Mouse (Mus musculus): ENCODE measurements at regions not wholly inside any gene's neighbourhood (a gene's known extent, or its start where the extent isn't known, plus 50 kb on each side); places are given as distances from the start of the nearest gene placed in this dataset.
"Not testable (repeated sequence)": the region's sequence is repeated elsewhere in the genome, so short reads cannot be mapped to it uniquely, and the experiment has no call there.

DNA sequence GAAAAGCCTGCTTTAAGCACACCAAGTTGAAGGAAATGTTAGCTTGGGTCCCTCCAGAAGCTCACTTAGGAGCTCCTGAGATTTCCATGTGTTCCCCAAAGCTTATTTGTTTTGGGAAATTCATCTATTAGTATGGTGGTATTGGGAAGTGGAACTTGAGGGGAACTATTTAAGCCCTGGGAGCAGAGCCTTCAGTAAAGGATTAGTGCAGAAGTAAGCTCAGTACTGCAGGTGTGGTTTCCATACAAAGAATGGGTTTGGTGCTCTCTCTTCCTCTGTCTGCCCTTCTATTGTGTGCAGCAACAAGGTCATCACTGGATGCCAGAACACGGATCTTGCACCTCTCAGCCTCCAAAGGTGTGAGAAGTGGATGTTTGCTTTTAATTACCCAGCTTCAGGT is 57.2 kb downstream of the Foxa2 start:
- no peak for DNase-seq (ENCODE audit: low read depth)

GRCm38 (mm10) chr2:147988586-147988985 is 58.2 kb downstream of the Foxa2 start:
- DNase-seq (ENCODE audit: low read depth): no peak

GRCm38 (mm10) chr2:147985261-147985575 is 61.6 kb downstream of the Foxa2 start:
- DNase-seq (ENCODE audit: low read depth): no peak

DNA sequence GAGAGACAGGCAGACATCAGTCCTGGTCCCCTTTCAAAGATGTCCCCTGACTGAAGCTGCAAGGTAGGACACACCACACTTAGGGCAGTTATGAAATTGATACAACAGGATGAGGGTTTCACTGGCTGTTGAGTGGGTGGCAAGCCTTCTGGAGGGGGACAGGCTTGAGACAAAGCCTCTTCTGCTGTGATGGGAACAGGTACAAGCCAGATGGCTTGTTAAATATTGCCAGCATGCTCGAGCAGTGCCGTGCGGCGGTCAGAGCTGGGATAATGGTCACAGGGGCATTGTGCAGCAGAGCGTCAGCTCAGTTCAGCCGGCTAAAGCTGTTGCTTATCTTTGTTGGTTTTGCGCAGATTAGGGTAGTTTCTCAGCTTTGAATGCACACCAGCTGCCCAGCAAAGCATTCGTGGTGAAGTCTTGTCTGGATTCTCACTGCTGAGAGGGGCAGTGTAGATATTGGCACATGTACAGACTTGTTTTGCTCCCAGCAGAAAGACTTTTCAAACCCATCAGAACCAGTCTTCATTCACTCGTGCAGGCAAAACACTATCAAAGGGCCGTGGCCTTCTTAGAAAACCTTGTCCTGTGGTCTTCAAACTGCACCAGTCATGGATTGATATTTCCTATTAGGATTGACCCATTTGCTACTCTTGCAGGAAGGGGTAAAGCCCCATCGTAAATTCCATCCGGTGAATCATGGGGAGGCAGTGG is 62.1 kb downstream of the Foxa2 start:
- DNase-seq (ENCODE audit: low read depth): no peak

GRCm38 (mm10) chr2:147980929-147981479 is 65.8 kb downstream of the Foxa2 start:
- DNase-seq (ENCODE audit: low read depth): no peak

GRCm38 (mm10) chr2:147980408-147980807 is 66.4 kb downstream of the Foxa2 start:
- DNase-seq (ENCODE audit: low read depth): no peak

DNA sequence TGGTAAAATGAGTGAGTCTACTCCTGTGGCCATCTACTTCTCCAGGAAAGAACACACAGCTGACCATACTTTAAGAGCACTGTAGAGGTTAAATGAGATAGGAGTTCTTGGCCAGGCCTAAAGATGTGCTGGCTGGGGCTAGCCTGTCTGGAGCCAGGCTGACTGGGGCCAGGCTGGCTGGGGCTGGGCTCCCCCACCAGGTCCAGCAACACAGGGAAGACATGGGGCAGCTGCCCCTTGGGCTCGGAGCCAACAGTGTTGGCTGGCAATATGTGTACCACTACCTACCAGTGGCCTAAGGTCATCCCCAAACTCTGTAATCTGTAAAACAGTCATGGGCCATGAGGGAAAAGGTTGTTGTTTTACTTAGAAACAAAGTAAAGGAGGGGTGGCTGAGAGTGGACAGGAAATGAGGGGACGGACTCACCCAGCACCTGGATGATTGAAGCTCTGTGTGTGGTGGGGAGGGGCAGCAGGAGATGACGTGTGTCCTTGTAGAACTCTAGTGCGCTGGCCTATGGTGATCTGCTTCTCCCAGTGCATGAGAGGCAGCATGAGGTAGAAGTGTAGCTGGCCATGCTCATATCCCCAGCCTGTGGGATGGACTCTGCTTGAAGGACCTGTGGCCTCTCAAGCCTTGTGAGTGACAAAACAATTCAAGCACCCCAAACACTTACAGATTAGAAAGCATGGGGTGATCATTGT is 67.0 kb downstream of the Foxa2 start:
- DNase-seq (ENCODE audit: low read depth): no peak

DNA sequence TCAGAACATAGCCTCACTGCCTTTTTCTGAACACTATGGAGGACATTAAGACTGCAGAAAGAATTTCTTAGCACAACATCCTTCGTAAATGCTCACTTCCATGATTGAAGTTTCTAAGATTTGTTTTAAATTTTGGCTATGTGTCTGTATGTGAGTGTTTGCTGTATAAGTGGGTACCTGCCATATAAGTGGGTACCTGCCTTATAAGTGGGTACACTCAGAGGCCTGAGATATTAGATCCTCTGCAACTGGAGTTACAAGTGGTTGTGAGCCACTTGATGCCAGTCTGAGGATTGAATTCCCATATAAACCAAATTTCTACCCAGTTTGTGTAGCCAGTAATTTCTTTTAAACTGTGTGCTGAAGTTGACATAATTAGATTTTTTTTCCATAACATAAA is 67.8 kb downstream of the Foxa2 start:
- no peak for DNase-seq (ENCODE audit: low read depth)

GRCm38 (mm10) chr2:147974776-147975175 is 72.0 kb downstream of the Foxa2 start:
- no peak for DNase-seq (ENCODE audit: low read depth)

DNA sequence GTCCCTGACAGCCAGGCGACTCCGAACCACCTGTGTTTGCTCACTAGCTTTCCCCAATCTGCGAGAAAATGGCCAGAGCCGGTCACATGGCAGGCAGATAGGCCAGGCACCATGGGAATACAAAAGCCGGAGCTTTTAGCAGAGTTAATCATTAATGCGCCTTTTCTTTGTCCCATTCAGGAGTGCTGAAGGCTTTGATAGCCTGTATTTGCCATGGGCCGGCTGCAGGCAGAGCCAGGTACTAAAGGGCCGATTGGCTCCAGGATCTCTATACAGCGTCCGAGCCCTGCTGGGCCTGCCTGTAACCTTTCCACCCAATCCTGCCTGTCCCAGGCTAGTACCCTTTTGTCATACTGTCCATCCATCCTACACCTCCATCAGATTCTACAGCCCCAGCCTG is 78.1 kb downstream of the Foxa2 start:
- DNase-seq (ENCODE audit: low read depth): no peak

DNA sequence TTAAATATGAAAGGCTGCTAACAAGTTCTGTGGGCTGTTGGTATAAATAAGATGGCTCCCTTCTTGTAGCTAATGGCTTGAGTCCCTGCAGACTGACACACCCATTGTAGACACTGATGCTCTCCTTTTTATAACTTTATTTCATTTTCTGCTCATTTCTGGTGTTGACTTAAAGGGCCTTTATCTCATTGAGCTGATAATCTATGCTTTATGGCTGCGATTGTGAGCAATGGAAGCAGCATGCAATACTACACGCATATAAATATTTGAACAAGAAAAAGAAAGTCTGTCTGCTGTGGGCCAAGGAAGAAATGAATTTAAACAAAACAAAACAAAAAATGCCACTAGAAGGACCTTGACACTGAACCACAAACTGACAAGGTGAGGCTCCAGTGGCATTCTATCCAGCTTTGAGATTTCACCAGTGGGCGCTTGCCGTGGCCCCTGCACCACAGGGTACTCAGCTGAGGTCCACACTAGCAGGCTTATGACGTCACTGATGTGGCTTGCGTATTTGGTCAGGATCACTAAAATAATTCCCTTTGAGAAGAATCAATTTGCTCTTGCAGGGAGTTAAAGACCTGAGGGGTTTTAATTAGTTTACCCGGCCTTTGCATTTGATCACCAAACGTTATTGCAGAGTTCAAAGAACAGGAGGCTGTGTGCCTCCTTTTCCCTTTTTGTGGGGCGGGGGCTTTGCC is 78.8 kb downstream of the Foxa2 start:
- DNase-seq (ENCODE audit: low read depth): no peak

GRCm38 (mm10) chr2:147963284-147963683 is 83.5 kb downstream of the Foxa2 start:
- DNase-seq (ENCODE audit: low read depth): not testable (repeated sequence)

GRCm38 (mm10) chr2:147961633-147962032 is 85.1 kb downstream of the Foxa2 start:
- no peak for DNase-seq (ENCODE audit: low read depth)

- no peak for DNase-seq (ENCODE audit: low read depth)
Measured at GRCm38 (mm10) chr2:147954183-147954582, 92.6 kb downstream of the Foxa2 start.

- DNase-seq (ENCODE audit: low read depth): no peak
Measured at GRCm38 (mm10) chr2:147951233-147951632, 95.5 kb downstream of the Foxa2 start.

DNA sequence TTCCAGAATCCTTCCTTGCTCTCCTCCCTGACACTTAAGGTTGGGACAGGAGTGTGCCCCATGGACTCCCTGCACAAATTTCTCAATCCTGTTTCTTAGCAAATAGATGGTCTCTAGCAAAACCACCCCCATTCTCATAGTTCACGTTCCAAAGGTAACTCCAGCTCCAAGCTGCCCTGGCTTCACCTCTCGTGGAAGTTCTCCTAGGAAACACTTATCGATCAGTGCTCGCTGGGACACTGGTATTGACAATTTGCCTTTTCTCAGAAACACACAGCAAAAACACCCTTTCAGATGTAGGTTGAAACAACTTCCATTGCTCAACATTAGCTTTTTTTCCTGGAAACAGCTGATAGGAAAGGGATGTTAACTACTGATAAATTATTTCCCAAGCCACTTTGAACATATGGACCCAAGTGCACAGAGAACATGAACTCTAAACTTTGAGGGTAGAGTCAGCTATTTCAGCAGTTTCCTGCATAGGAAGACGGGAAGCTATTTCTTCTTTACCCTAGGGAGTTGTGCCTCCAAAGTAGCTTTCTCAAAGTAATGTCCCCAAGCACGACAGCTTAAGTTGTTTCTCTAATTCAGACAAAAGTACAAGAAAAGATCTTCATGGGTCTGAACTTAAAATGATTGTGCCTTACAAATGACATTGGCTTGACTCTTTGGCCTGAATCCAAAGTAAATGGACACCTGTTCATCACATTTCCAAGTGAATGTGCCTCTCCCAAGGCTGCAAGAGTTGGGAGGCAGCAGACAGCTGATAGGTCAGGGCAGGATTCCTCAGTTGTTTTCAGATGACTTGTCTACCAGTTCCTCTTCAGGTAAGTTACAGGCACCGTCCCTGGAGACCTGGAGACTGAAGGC is 102.4 kb downstream of the Foxa2 start:
- DNase-seq (ENCODE audit: low read depth): no peak

GRCm38 (mm10) chr2:147942591-147942990 is 104.2 kb downstream of the Foxa2 start:
- no peak for DNase-seq (ENCODE audit: low read depth)

- DNase-seq (ENCODE audit: low read depth): no peak
Measured at GRCm38 (mm10) chr2:147941319-147941718, 105.5 kb downstream of the Foxa2 start.

DNA sequence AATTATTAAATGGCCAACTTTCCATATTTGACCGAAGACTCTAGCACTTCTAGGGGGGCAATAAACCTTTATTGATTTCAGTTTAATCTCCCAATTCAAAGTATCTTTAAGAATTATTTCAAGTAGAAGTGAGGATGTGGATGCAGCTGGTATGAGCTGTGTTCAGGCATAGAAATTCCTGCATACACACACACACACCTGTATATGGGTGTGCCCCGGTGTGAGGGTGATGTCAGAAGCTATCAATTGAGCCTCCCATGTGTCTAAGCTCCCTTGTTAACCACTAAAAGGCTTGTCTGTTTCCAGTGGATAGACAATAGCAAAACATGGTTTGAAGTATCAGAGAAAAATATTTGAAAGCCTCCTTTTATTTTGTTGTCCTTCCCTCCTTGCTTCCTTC is 114.3 kb downstream of the Foxa2 start:
- no peak for DNase-seq (ENCODE audit: low read depth)

DNA sequence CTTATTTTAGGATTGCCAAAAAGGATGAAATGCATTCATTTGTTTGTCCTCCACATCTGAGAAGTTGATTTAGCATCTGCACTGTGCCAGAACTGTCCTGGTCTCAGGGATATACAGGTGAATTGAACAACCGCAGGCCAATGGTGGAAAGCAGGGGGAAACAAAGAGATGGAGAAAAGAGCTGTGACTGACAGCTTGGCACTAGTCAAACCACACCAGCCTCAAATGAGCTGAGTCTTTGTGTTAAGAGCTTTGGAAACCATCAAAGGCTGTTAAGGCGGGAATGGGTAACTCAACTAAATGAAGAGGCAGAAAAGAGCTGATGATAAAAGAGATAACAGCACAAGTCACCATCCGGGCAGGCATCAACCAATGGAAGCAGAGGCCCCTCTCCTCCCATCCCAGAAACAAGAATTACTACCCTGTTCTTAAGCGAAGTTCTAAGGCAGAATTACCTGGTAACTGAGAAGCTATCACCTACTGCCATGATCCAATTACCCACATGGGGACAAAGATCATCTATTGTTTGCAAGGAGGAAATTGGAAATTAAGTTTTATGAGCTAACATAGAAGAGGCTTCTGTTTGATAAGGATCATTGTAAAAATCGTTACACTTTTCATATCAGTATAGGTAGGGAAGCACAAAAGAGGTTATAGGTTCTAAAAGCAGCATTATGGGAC is 117.6 kb downstream of the Foxa2 start:
- DNase-seq (ENCODE audit: low read depth): no peak

Data from induced T-regulatory cell, adult 2 months (primary cell).